28 mouse cellular contexts compared by ENCODE assay signal in the genomic region with DNA sequence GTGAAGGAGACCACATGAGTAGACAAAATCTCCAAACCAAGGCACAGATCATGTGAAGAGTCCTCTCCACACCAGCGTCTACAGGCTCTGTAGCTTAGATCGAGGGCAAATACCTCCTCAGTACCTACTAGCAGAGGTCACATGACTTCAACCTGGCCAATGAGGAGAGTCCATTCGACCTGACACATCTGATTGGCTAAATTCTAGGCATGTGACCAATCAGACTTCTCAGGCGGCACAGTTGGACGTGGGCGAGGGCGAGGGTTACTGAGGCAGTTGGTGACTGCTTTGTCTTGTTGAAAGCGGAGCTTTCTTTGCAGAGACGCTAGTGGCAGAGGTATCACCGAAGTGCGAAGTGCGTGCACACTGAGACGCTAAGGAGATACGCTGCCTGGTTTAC. TPM values are rescaled to one million over a fixed set of nuclear protein-coding genes. Genes with fewer than 3 reads are reported as not detected.
"Had no signal": no experiment of that assay in that cellular context is flagged by ENCODE, and none has a peak within 500 bp of the region (broad histone marks: within the 10 kb centered on the region; RNA-seq: fewer than 3 reads in every experiment).

No protein-coding gene starts in this region.

- H3K9me3 ChIP-seq: limb, embryonic 12.5 days; limb, embryonic 15.5 days; midbrain, embryonic 12.5 days; midbrain, embryonic 15.5 days; neural tube, embryonic 12.5 days; neural tube, embryonic 15.5 days; stomach, embryonic 15.5 days had no signal

- H3K36me3 ChIP-seq: limb, embryonic 12.5 days; limb, embryonic 15.5 days; midbrain, embryonic 12.5 days; midbrain, embryonic 15.5 days; neural tube, embryonic 12.5 days; neural tube, embryonic 15.5 days; stomach, embryonic 15.5 days had no signal

- H3K27me3 ChIP-seq: limb, embryonic 12.5 days; limb, embryonic 15.5 days; midbrain, embryonic 12.5 days; midbrain, embryonic 15.5 days; neural tube, embryonic 12.5 days; neural tube, embryonic 15.5 days; stomach, embryonic 15.5 days had no signal

- DNase-seq: kidney, adult 8-10 months; kidney, postnatal 14 days; layer of hippocampus, adult 9-11 months; layer of hippocampus, postnatal 36 days; left cerebral cortex, postnatal 4 days; liver, postnatal 0 days; lung, embryonic 14.5 days; retina, postnatal 1 day; right cerebral cortex, postnatal 25 days; spleen, adult 18-20 months; thymus, postnatal 25 days had no signal

- H3K4me1 ChIP-seq: limb, embryonic 15.5 days; midbrain, embryonic 12.5 days; midbrain, embryonic 15.5 days; neural tube, embryonic 15.5 days; stomach, embryonic 15.5 days had no signal

- H3K4me3 ChIP-seq: layer of hippocampus, adult 2 months; limb, embryonic 12.5 days; limb, embryonic 15.5 days; midbrain, embryonic 12.5 days; midbrain, embryonic 15.5 days; neural tube, embryonic 12.5 days; neural tube, embryonic 15.5 days; stomach, embryonic 15.5 days had no signal

- H3K9ac ChIP-seq: limb, embryonic 12.5 days; limb, embryonic 15.5 days; liver, embryonic 14.5 days; liver, postnatal 0 days; lung, embryonic 14.5 days; midbrain, embryonic 12.5 days; midbrain, embryonic 15.5 days; neural tube, embryonic 12.5 days; neural tube, embryonic 15.5 days; stomach, embryonic 15.5 days had no signal

- ATAC-seq: liver, postnatal 0 days; lung, postnatal 0 days; midbrain, embryonic 15.5 days had no signal

- H3K27ac ChIP-seq: layer of hippocampus, adult 2 months; limb, embryonic 12.5 days; limb, embryonic 15.5 days; liver, embryonic 14.5 days; macrophage; midbrain, embryonic 12.5 days; midbrain, embryonic 15.5 days; neural tube, embryonic 12.5 days; neural tube, embryonic 15.5 days; stomach, embryonic 15.5 days had no signal

RNA-seq across cellular contexts. Expression of gene Gm30302, which starts 36.6 kb away (rescaled TPM):
- total RNA-seq: layer of hippocampus, adult 2 months; layer of hippocampus, postnatal 36 days; left cerebral cortex, adult 8-10 months; left cerebral cortex, postnatal 14 days; left cerebral cortex, postnatal 4 days; megakaryocyte, adult 5-6 weeks had no signal
- polyA plus RNA-seq: kidney, embryonic 16.5 days; large intestine, adult 2 months; limb, embryonic 12.5 days; limb, embryonic 15.5 days; liver, embryonic 14.5 days; liver, postnatal 0 days; lung, embryonic 14.5 days; lung, postnatal 0 days; macrophage; midbrain, embryonic 12.5 days; midbrain, embryonic 15.5 days; neural tube, embryonic 15.5 days; stomach, embryonic 15.5 days; thymus, postnatal 0 days had no signal
